Mouse (Mus musculus) cerebral cortex, adult 2 months (tissue): Measurements from ENCODE around the gene Atg5.

Experiments
- WGBS: fragments of 180-500 bp; shearing (Covaris S2); methylation state at CpG from one replicate; pipeline ENCODE4 v1.1.7; 2018; 5-methylcytosine and 5-hydroxymethylcytosine counted together

Atg5 gene

GRCm38 (mm10) chr10:44354393-44354792, 86.2 kb downstream of the Atg5 start:
- WGBS: 88% methylated on average over 10 of the region's 10 CpGs

GRCm38 (mm10) chr10:44355216-44355615, 87.1 kb downstream of the Atg5 start:
- 80% methylated on average over 7 of the region's 7 CpGs for WGBS

- 96% methylated on average over 5 of the region's 5 CpGs for WGBS
Observed at GRCm38 (mm10) chr10:44356625-44357024, 88.5 kb downstream of the Atg5 start.

GRCm38 (mm10) chr10:44357316-44357715, 89.2 kb downstream of the Atg5 start:
- WGBS: 76% methylated on average over 13 of the region's 13 CpGs

GRCm38 (mm10) chr10:44358816-44359215, 90.7 kb downstream of the Atg5 start:
- 93% methylated on average over 6 of the region's 6 CpGs for WGBS

GRCm38 (mm10) chr10:44360632-44361031, 92.5 kb downstream of the Atg5 start:
- WGBS: 76% methylated on average over 11 of the region's 11 CpGs

GRCm38 (mm10) chr10:44362435-44362834, 94.3 kb downstream of the Atg5 start:
- WGBS: 81% methylated on average over 5 of the region's 5 CpGs

GRCm38 (mm10) chr10:44362846-44363245, 94.7 kb downstream of the Atg5 start:
- WGBS: 77% methylated on average over 9 of the region's 9 CpGs

GRCm38 (mm10) chr10:44366186-44366585, 98.0 kb downstream of the Atg5 start:
- WGBS: 94% methylated on average over 2 of the region's 2 CpGs

- 94% methylated on average over 12 of the region's 12 CpGs for whole genome bisulfite sequencing
Observed at GRCm38 (mm10) chr10:44367043-44367442, 98.9 kb downstream of the Atg5 start.

- 70% methylated on average over 13 of the region's 13 CpGs for WGBS
Observed at GRCm38 (mm10) chr10:44368596-44368995, 100.4 kb downstream of the Atg5 start.

GRCm38 (mm10) chr10:44370666-44371065, 102.5 kb downstream of the Atg5 start:
- 71% methylated on average over 6 of the region's 6 CpGs for WGBS

GRCm38 (mm10) chr10:44372210-44372609, 104.1 kb downstream of the Atg5 start:
- 87% methylated on average over 3 of the region's 3 CpGs for WGBS

GRCm38 (mm10) chr10:44374678-44375077, 106.5 kb downstream of the Atg5 start:
- WGBS: 92% methylated on average over 2 of the region's 2 CpGs

- WGBS: 100% methylated on average over 1 of the region's 1 CpGs
Observed at GRCm38 (mm10) chr10:44375501-44375900, 107.3 kb downstream of the Atg5 start.

GRCm38 (mm10) chr10:44377821-44378220, 109.7 kb downstream of the Atg5 start:
- 50% methylated on average over 5 of the region's 5 CpGs for WGBS

GRCm38 (mm10) chr10:44378403-44378802, 110.2 kb downstream of the Atg5 start:
- WGBS: 84% methylated on average over 5 of the region's 5 CpGs

- 41% methylated on average over 20 of the region's 20 CpGs for WGBS
Observed at GRCm38 (mm10) chr10:44380476-44381208, 112.5 kb downstream of the Atg5 start.

GRCm38 (mm10) chr10:44381397-44381796, 113.2 kb downstream of the Atg5 start:
- WGBS: 10% methylated on average over 3 of the region's 3 CpGs

GRCm38 (mm10) chr10:44381948-44382347, 113.8 kb downstream of the Atg5 start:
- 91% methylated on average over 12 of the region's 12 CpGs for WGBS

- 69% methylated on average over 10 of the region's 10 CpGs for WGBS
Observed at GRCm38 (mm10) chr10:44383213-44383612, 115.1 kb downstream of the Atg5 start.

- WGBS: 74% methylated on average over 5 of the region's 5 CpGs
Observed at GRCm38 (mm10) chr10:44385227-44385626, 117.1 kb downstream of the Atg5 start.

- WGBS: 79% methylated on average over 11 of the region's 11 CpGs
Observed at GRCm38 (mm10) chr10:44388706-44389233, 120.6 kb downstream of the Atg5 start.

GRCm38 (mm10) chr10:44390286-44390685, 122.1 kb downstream of the Atg5 start:
- WGBS: 82% methylated on average over 5 of the region's 5 CpGs
